Mouse (Mus musculus) liver, embryonic 12.5 days (tissue): ENCODE results near the gene Zswim8. TPM values are rescaled to one million over a fixed set of nuclear protein-coding genes. Genes with fewer than 3 reads are reported as not detected.

Experiments
- ATAC-seq: fragments of 200-750 bp; cut with Nextera tagmentation; 2 replicates; pipeline ENCODE4 v1.8.0; 2017; ENCODE audit warnings: moderate number of reproducible peaks, mild to moderate bottlenecking, moderate library complexity
- H3K27ac ChIP-seq: fragments of 300-500 bp; sonication (generic); 2 replicates; pipeline ENCODE4 v1.5.1; 2016; ENCODE audit warnings: mild to moderate bottlenecking
- H3K27me3 ChIP-seq: fragments of 300-500 bp; sonication (generic); replicated peaks from 2 replicates; pipeline ENCODE4 v1.6.1; 2016; ENCODE audit warnings: mild to moderate bottlenecking, moderate library complexity
- H3K36me3 ChIP-seq: fragments of 300-500 bp; sonication (generic); 2 replicates; pipeline ENCODE4 v1.6.1; 2016; ENCODE audit warnings: mild to moderate bottlenecking, moderate library complexity
- H3K4me1 ChIP-seq: fragments of 300-500 bp; sonication (generic); 2 replicates; pipeline ENCODE4 v1.6.1; 2016
- H3K4me2 ChIP-seq: fragments of 300-500 bp; sonication (generic); 2 replicates; pipeline ENCODE4 v1.6.1; 2016; ENCODE audit warnings: mild to moderate bottlenecking, moderate library complexity
- H3K4me3 ChIP-seq: fragments of 300-500 bp; sonication (generic); 2 replicates; pipeline ENCODE4 v1.5.1; 2016; ENCODE audit warnings: mild to moderate bottlenecking, moderate library complexity
- H3K9ac ChIP-seq: fragments of 300-500 bp; sonication (generic); 2 replicates; pipeline ENCODE4 v1.6.1; 2016; ENCODE audit warnings: mild to moderate bottlenecking, moderate library complexity
- H3K9me3 ChIP-seq: fragments of 300-500 bp; sonication (generic); replicated peaks from 2 replicates; pipeline ENCODE4 v1.6.1; 2016; ENCODE audit warnings: mild to moderate bottlenecking, moderate library complexity
- WGBS: fragments of 180-500 bp; shearing (Covaris S2); methylation state at CpG from one replicate; pipeline ENCODE4 v1.1.7; 2016; ENCODE audit not compliant: insufficient replicate concordance; 5-methylcytosine and 5-hydroxymethylcytosine counted together
- microRNA-seq: library from miRNA; unstranded; fragments of <30 nt; microRNA quantifications from one replicate; pipeline ENCODE4, GENCODE M21; 2017
- polyA plus RNA-seq: library from polyadenylated mRNA; unstranded; fragments of >200 nt; fragmentation: Nextera tagmentation; extraction: Ambion mirVana; gene quantifications from 2 replicates; pipeline ENCODE4 v1.2.1, GENCODE M21; 2016

Zswim8 gene
- polyA plus RNA-seq, 1 experiment from 2014 or later, result 10.7 TPM

- no peak overlapping the region for H3K4me2 ChIP-seq
- no peak overlapping the region for H3K9ac ChIP-seq
- no peaks in the 10 kb centered on the region for H3K4me1 ChIP-seq
- no peaks in the 10 kb centered on the region for H3K9me3 ChIP-seq
- no peak for ATAC-seq
- peaks cover 78% of the 10 kb centered on the region for H3K36me3 ChIP-seq
- WGBS, result 76% methylated on average over 5 of the region's 5 CpGs
- no peak overlapping the region for H3K27ac ChIP-seq
- no peaks in the 10 kb centered on the region for H3K27me3 ChIP-seq
- no peak overlapping the region for H3K4me3 ChIP-seq
These were observed 57.6 kb downstream of the Zswim8 start for GRCm38 (mm10) chr14:20764942-20765341.

- no peak overlapping the region for H3K4me2 ChIP-seq
- H3K4me3 ChIP-seq, result no peak overlapping the region
- peak; percentile 59 for ATAC-seq
- H3K36me3 ChIP-seq, result peaks cover 72% of the 10 kb centered on the region
- H3K27ac ChIP-seq, result no peak overlapping the region
- H3K4me1 ChIP-seq, result no peaks in the 10 kb centered on the region
- WGBS, result 20% methylated on average over 12 of the region's 12 CpGs
- no peak overlapping the region for H3K9ac ChIP-seq
- no peaks in the 10 kb centered on the region for H3K27me3 ChIP-seq
- no peaks in the 10 kb centered on the region for H3K9me3 ChIP-seq
These were observed 58.4 kb downstream of the Zswim8 start for GRCm38 (mm10) chr14:20765642-20766258.

- H3K36me3 ChIP-seq, result peaks cover 53% of the 10 kb centered on the region
- H3K27me3 ChIP-seq, result no peaks in the 10 kb centered on the region
- WGBS, result 82% methylated on average over 7 of the region's 7 CpGs
- H3K4me3 ChIP-seq, result no peak overlapping the region
- H3K9ac ChIP-seq, result no peak overlapping the region
- no peak for ATAC-seq
- no peak overlapping the region for H3K4me2 ChIP-seq
- no peak overlapping the region for H3K27ac ChIP-seq
- H3K9me3 ChIP-seq, result no peaks in the 10 kb centered on the region
- no peaks in the 10 kb centered on the region for H3K4me1 ChIP-seq
These were observed 60.6 kb downstream of the Zswim8 start for GRCm38 (mm10) chr14:20767936-20768335.

- 78% methylated on average over 5 of the region's 5 CpGs for WGBS
- Histone ChIP-seq H3K4me3 (no peak overlapping the region), H3K27me3 (no peaks in the 10 kb centered on the region), H3K27ac (no peak overlapping the region), H3K4me1 (no peaks in the 10 kb centered on the region), H3K4me2 (no peak overlapping the region), H3K9me3 (no peaks in the 10 kb centered on the region), H3K9ac (no peak overlapping the region), H3K36me3 (peaks cover 49% of the 10 kb centered on the region)
- no peak for ATAC-seq
These were observed 61.2 kb downstream of the Zswim8 start for GRCm38 (mm10) chr14:20768581-20768980.

GRCm38 (mm10) chr14:20771941-20772340 lies 64.6 kb downstream of the Zswim8 start:
- peaks cover 30% of the 10 kb centered on the region for H3K36me3 ChIP-seq
- no peaks in the 10 kb centered on the region for H3K4me1 ChIP-seq
- no peak overlapping the region for H3K4me3 ChIP-seq
- 85% methylated on average over 3 of the region's 3 CpGs for WGBS
- H3K27me3 ChIP-seq, result no peaks in the 10 kb centered on the region
- H3K9me3 ChIP-seq, result no peaks in the 10 kb centered on the region
- ATAC-seq, result no peak
- H3K27ac ChIP-seq, result no peak overlapping the region
- H3K4me2 ChIP-seq, result no peak overlapping the region
- no peak overlapping the region for H3K9ac ChIP-seq

- peaks cover 36% of the 10 kb centered on the region for H3K36me3 ChIP-seq
These were observed 65.5 kb downstream of the Zswim8 start for GRCm38 (mm10) chr14:20772808-20773207.

More at GRCm38 (mm10) chr14:20772808-20773207, 65.5 kb downstream of the Zswim8 start:
- H3K9ac ChIP-seq, result no peak overlapping the region
- no peak for ATAC-seq
- WGBS, result 50% methylated on average over 6 of the region's 6 CpGs
- no peak overlapping the region for H3K4me3 ChIP-seq
- H3K4me1 ChIP-seq, result no peaks in the 10 kb centered on the region
- H3K27me3 ChIP-seq, result no peaks in the 10 kb centered on the region
- no peak overlapping the region for H3K4me2 ChIP-seq
- no peak overlapping the region for H3K27ac ChIP-seq
- H3K9me3 ChIP-seq, result no peaks in the 10 kb centered on the region

Small RNA genes lying within 50 kb of the gene (microRNA-seq; reads per million reads assigned to microRNA genes)
- gene Mir6946, result 1.8 reads per million

Other genes with a start within 250 kb of the Zswim8 start
- 49.2 and 51.4 TPM in 2 replicates for gene Anxa7, start 227.4 kb upstream of the Zswim8 start, polyA plus RNA-seq
- 0.48 and 0.57 TPM in 2 replicates for gene Mss51, start 210.7 kb upstream of the Zswim8 start, polyA plus RNA-seq
- gene Ppp3cb, start 161.0 kb upstream of the Zswim8 start, polyA plus RNA-seq, result 26.8 and 30.0 TPM in 2 replicates
- 2.2 and 2.3 TPM in 2 replicates for gene Usp54, start 66.5 kb upstream of the Zswim8 start, polyA plus RNA-seq
- 0.38 TPM in 1 of 2 replicates, not detected in the other for gene Myoz1, start 51.0 kb upstream of the Zswim8 start, polyA plus RNA-seq
- 0.25 and 0.54 TPM in 2 replicates for gene Synpo2l, start 39.2 kb upstream of the Zswim8 start, polyA plus RNA-seq
- gene Sec24c, start 33.2 kb upstream of the Zswim8 start, polyA plus RNA-seq, result 51.9 and 54.6 TPM in 2 replicates
- 10.2 and 11.5 TPM in 2 replicates for gene Fut11, start 12.6 kb upstream of the Zswim8 start, polyA plus RNA-seq
- gene Chchd1, start 4.5 kb upstream of the Zswim8 start, polyA plus RNA-seq, result 178 and 187 TPM in 2 replicates
- gene Ndst2, start 27.0 kb downstream of the Zswim8 start, polyA plus RNA-seq, result 22.4 and 24.9 TPM in 2 replicates
- 13.2 and 15.6 TPM in 2 replicates for gene Camk2g, start 86.5 kb downstream of the Zswim8 start, polyA plus RNA-seq
- gene Plau, start 129.1 kb downstream of the Zswim8 start, polyA plus RNA-seq, result 0.49 TPM in 2 replicates
- gene Vcl, start 221.8 kb downstream of the Zswim8 start, polyA plus RNA-seq, result 36.0 and 37.7 TPM in 2 replicates